Mouse (Mus musculus) heart, embryonic 15.5 days (tissue): ENCODE results near the gene Wdr31. TPM values are rescaled to one million over a fixed set of nuclear protein-coding genes. Genes with fewer than 3 reads are reported as not detected.

Source experiments
- ATAC-seq: fragments of 200-750 bp; cut with Nextera tagmentation; replicated peaks from 2 replicates; pipeline ENCODE4 v1.8.0; 2017; ENCODE audit warnings: low read depth, moderate TSS enrichment; ENCODE audit not compliant: insufficient number of reproducible peaks, insufficient read depth, low FRiP score
- H3K27ac ChIP-seq: fragments of 300-500 bp; sonication (generic); 2 replicates; pipeline ENCODE4 v1.5.1; 2015; ENCODE audit warnings: mild to moderate bottlenecking, inconsistent platforms
- H3K27me3 ChIP-seq: fragments of 300-500 bp; sonication (generic); 2 replicates; pipeline ENCODE4 v1.6.1; 2015; ENCODE audit warnings: inconsistent platforms
- H3K36me3 ChIP-seq: fragments of 300-500 bp; sonication (generic); 2 replicates; pipeline ENCODE4 v1.6.1; 2015; ENCODE audit warnings: mild to moderate bottlenecking, inconsistent platforms
- H3K4me1 ChIP-seq: fragments of 300-500 bp; sonication (generic); replicated peaks from 2 replicates; pipeline ENCODE4 v1.6.1; 2015; ENCODE audit warnings: inconsistent platforms
- H3K4me2 ChIP-seq: fragments of 300-500 bp; sonication (generic); 2 replicates; pipeline ENCODE4 v1.6.1; 2015; ENCODE audit warnings: inconsistent platforms, mild to moderate bottlenecking, moderate library complexity
- H3K4me3 ChIP-seq: fragments of 300-500 bp; sonication (generic); 2 replicates; pipeline ENCODE4 v1.5.1; 2015; ENCODE audit warnings: mild to moderate bottlenecking, inconsistent platforms
- H3K9ac ChIP-seq: fragments of 300-500 bp; sonication (generic); 2 replicates; pipeline ENCODE4 v1.6.1; 2015; ENCODE audit warnings: mild to moderate bottlenecking, inconsistent platforms
- H3K9me3 ChIP-seq: fragments of 300-500 bp; sonication (generic); replicated peaks from 2 replicates; pipeline ENCODE4 v1.6.1; 2016; ENCODE audit warnings: inconsistent platforms
- WGBS: fragments of 180-500 bp; shearing (Covaris S2); methylation state at CpG from one replicate; pipeline ENCODE4 v1.1.7; 2015; ENCODE audit warnings: mixed read lengths; 5-methylcytosine and 5-hydroxymethylcytosine counted together
- polyA plus RNA-seq: library from polyadenylated mRNA; unstranded; fragments of >200 nt; fragmentation: Nextera tagmentation; extraction: Ambion mirVana; gene quantifications from 2 replicates; pipeline ENCODE4 v1.2.1, GENCODE M21; 2015

Wdr31 gene
- polyA plus RNA-seq, 1 experiment from 2014 or later = 2.5 TPM

- Histone ChIP-seq H3K27ac (no peak overlapping the region), H3K36me3 (no peaks in the 10 kb centered on the region), H3K27me3 (no peaks in the 10 kb centered on the region), H3K9ac (no peak overlapping the region), H3K4me1 (no peaks in the 10 kb centered on the region), H3K4me3 (no peak overlapping the region), H3K9me3 (no peaks in the 10 kb centered on the region), H3K4me2 (no peak overlapping the region)
- WGBS = 53% methylated on average over 4 of the region's 4 CpGs
- ATAC-seq = no peak
Measured at GRCm38 (mm10) chr4:62439793-62440192, 30.9 kb downstream of the Wdr31 start.

- 70% methylated on average over 7 of the region's 7 CpGs for WGBS
- H3K36me3 ChIP-seq = no peaks in the 10 kb centered on the region
- no peaks in the 10 kb centered on the region for H3K27me3 ChIP-seq
- no peak overlapping the region for H3K9ac ChIP-seq
- no peak overlapping the region for H3K4me2 ChIP-seq
- no peak overlapping the region for H3K4me3 ChIP-seq
- ATAC-seq = no peak
- H3K27ac ChIP-seq = no peak overlapping the region
- no peaks in the 10 kb centered on the region for H3K4me1 ChIP-seq
- no peaks in the 10 kb centered on the region for H3K9me3 ChIP-seq
Measured at GRCm38 (mm10) chr4:62437871-62438270, 32.8 kb downstream of the Wdr31 start.

- no peak for ATAC-seq
Measured at GRCm38 (mm10) chr4:62437256-62437778, 33.4 kb downstream of the Wdr31 start.

GRCm38 (mm10) chr4:62435081-62435480, 35.6 kb downstream of the Wdr31 start, which contains the start of gene Rnf183:
Gene Rnf183 (minus strand): TSS chr4:62435252.
- H3K36me3 ChIP-seq = no peaks in the 10 kb centered on the region
- no peak within 1 kb of the TSS for H3K4me2 ChIP-seq
- H3K4me1 ChIP-seq = no peaks in the 10 kb centered on the region
- H3K9me3 ChIP-seq = no peaks in the 10 kb centered on the region
- H3K9ac ChIP-seq = no peak within 1 kb of the TSS
- H3K27ac ChIP-seq = no peak within 1 kb of the TSS
- no peaks in the 10 kb centered on the region for H3K27me3 ChIP-seq
- no peak within 1 kb of the TSS for H3K4me3 ChIP-seq
- no peak for ATAC-seq
- 71% methylated on average over 6 of the region's 6 CpGs for WGBS

More at GRCm38 (mm10) chr4:62437256-62437778, 33.4 kb downstream of the Wdr31 start:
- no peaks in the 10 kb centered on the region for H3K9me3 ChIP-seq
- H3K9ac ChIP-seq = no peak overlapping the region
- H3K4me2 ChIP-seq = no peak overlapping the region
- H3K36me3 ChIP-seq = no peaks in the 10 kb centered on the region
- H3K27me3 ChIP-seq = no peaks in the 10 kb centered on the region
- H3K27ac ChIP-seq = no peak overlapping the region
- H3K4me1 ChIP-seq = no peaks in the 10 kb centered on the region
- WGBS = 83% methylated on average over 3 of the region's 3 CpGs
- no peak overlapping the region for H3K4me3 ChIP-seq

GRCm38 (mm10) chr4:62433939-62434870, 36.5 kb downstream of the Wdr31 start:
- no peaks in the 10 kb centered on the region for H3K9me3 ChIP-seq
- no peak overlapping the region for H3K4me3 ChIP-seq
- no peaks in the 10 kb centered on the region for H3K4me1 ChIP-seq
- H3K9ac ChIP-seq = no peak overlapping the region
- H3K36me3 ChIP-seq = no peaks in the 10 kb centered on the region
- 73% methylated on average over 7 of the region's 7 CpGs for WGBS
- H3K27me3 ChIP-seq = no peaks in the 10 kb centered on the region; the same call in 1 of the 2 replicates
- no peak overlapping the region for H3K27ac ChIP-seq
- ATAC-seq = no peak
- H3K4me2 ChIP-seq = no peak overlapping the region

GRCm38 (mm10) chr4:62431522-62431921, 39.2 kb downstream of the Wdr31 start:
- H3K9me3 ChIP-seq = no peaks in the 10 kb centered on the region

GRCm38 (mm10) chr4:62430678-62431077, 40.0 kb downstream of the Wdr31 start:
- Histone ChIP-seq H3K36me3 (no peaks in the 10 kb centered on the region), H3K4me2 (no peak overlapping the region), H3K27ac (no peak overlapping the region), H3K27me3 (no peaks in the 10 kb centered on the region; the same call in 1 of the 2 replicates), H3K9me3 (no peaks in the 10 kb centered on the region), H3K9ac (no peak overlapping the region), H3K4me3 (no peak overlapping the region), H3K4me1 (peaks cover 6% of the 10 kb centered on the region)
- ATAC-seq = no peak

More at GRCm38 (mm10) chr4:62431522-62431921, 39.2 kb downstream of the Wdr31 start:
- Histone ChIP-seq H3K27me3 (no peaks in the 10 kb centered on the region; the same call in 1 of the 2 replicates), H3K36me3 (no peaks in the 10 kb centered on the region), H3K4me3 (no peak overlapping the region), H3K9ac (no peak overlapping the region), H3K4me1 (peaks cover 6% of the 10 kb centered on the region), H3K4me2 (no peak overlapping the region), H3K27ac (no peak overlapping the region)
- ATAC-seq = no peak
- WGBS = 75% methylated on average over 4 of the region's 4 CpGs

GRCm38 (mm10) chr4:62429616-62430015, 41.1 kb downstream of the Wdr31 start:
- Histone ChIP-seq H3K9ac (no peak overlapping the region), H3K4me3 (no peak overlapping the region), H3K4me1 (peaks cover 6% of the 10 kb centered on the region), H3K4me2 (no peak overlapping the region), H3K36me3 (peaks cover 9% of the 10 kb centered on the region), H3K27ac (no peak overlapping the region), H3K27me3 (no peaks in the 10 kb centered on the region; the same call in 1 of the 2 replicates), H3K9me3 (no peaks in the 10 kb centered on the region)
- no peak for ATAC-seq
- WGBS = 86% methylated on average over 9 of the region's 9 CpGs

GRCm38 (mm10) chr4:62427978-62428758, 42.5 kb downstream of the Wdr31 start:
- ATAC-seq = 0 out of 2 replicates have a peak, but pooled peaks have one; percentile 18
- H3K4me2 ChIP-seq = peak overlapping the region; percentile 52
- whole genome bisulfite sequencing = 56% methylated on average over 17 of the region's 17 CpGs

GRCm38 (mm10) chr4:62425891-62426290, 44.8 kb downstream of the Wdr31 start:
- no peaks in the 10 kb centered on the region for H3K9me3 ChIP-seq
- H3K36me3 ChIP-seq = peaks cover 45% of the 10 kb centered on the region
- H3K4me2 ChIP-seq = no peak overlapping the region
- WGBS = 90% methylated on average over 4 of the region's 4 CpGs
- H3K9ac ChIP-seq = no peak overlapping the region
- no peak for ATAC-seq
- H3K27me3 ChIP-seq = no peaks in the 10 kb centered on the region; the same call in 1 of the 2 replicates
- no peak overlapping the region for H3K4me3 ChIP-seq
- no peak overlapping the region for H3K27ac ChIP-seq
- H3K4me1 ChIP-seq = peaks cover 6% of the 10 kb centered on the region

More at GRCm38 (mm10) chr4:62427978-62428758, 42.5 kb downstream of the Wdr31 start:
- Histone ChIP-seq H3K27ac (no peak overlapping the region), H3K27me3 (no peaks in the 10 kb centered on the region; the same call in 1 of the 2 replicates), H3K4me3 (peak overlapping the region; percentile 3; the same call in 1 of the 2 replicates), H3K4me1 (peaks cover 6% of the 10 kb centered on the region), H3K9me3 (no peaks in the 10 kb centered on the region), H3K9ac (no peak overlapping the region), H3K36me3 (peaks cover 22% of the 10 kb centered on the region)

GRCm38 (mm10) chr4:62419091-62419490, 51.6 kb downstream of the Wdr31 start:
- peaks cover 99% of the 10 kb centered on the region for H3K36me3 ChIP-seq
- H3K27me3 ChIP-seq = no peaks in the 10 kb centered on the region
- no peak overlapping the region for H3K27ac ChIP-seq
- H3K9ac ChIP-seq = no peak overlapping the region
- H3K4me2 ChIP-seq = no peak overlapping the region
- no peak overlapping the region for H3K4me3 ChIP-seq
- 93% methylated on average over 6 of the region's 6 CpGs for WGBS
- H3K9me3 ChIP-seq = no peaks in the 10 kb centered on the region
- ATAC-seq = no peak
- no peaks in the 10 kb centered on the region for H3K4me1 ChIP-seq
